Mouse (Mus musculus) CH12.LX (cell line): ENCODE results near the gene Gzmm. TPM values are rescaled to one million over a fixed set of nuclear protein-coding genes. Genes with fewer than 3 reads are reported as not detected.

Source experiments
- DNase-seq: peaks from one replicate; pipeline ENCODE4 v3.0.0-alpha.2; 2013; ENCODE audit errors: extremely low read depth
- H3K27ac ChIP-seq: 2 replicates; pipeline ENCODE4 v1.5.1; 2012; ENCODE audit warnings: low read depth, mild to moderate bottlenecking, control low read depth, moderate library complexity; ENCODE audit not compliant: insufficient read depth
- H3K27me3 ChIP-seq: replicated peaks from 2 replicates; pipeline ENCODE3; 2012; ENCODE audit warnings: inconsistent platforms
- H3K36me3 ChIP-seq, 2 experiments: replicated peaks in 1 of 2; 2 replicates each; pipeline versions ENCODE3 to v1.6.1; 2012; ENCODE audit warnings: inconsistent platforms in 1 of 2, low read length in 1 of 2, mild to moderate bottlenecking in 1 of 2, mixed read lengths in 1 of 2, moderate library complexity in 1 of 2; ENCODE audit not compliant: control insufficient read depth in 1 of 2, insufficient read depth in 1 of 2
- H3K4me1 ChIP-seq, 2 experiments: 2 replicates each; pipeline ENCODE4 v1.6.1; 2012; ENCODE audit warnings: inconsistent platforms in 1 of 2, moderate library complexity in 1 of 2; ENCODE audit not compliant: insufficient read depth in 2 of 2, control insufficient read depth in 1 of 2
- H3K4me2 ChIP-seq: 2 replicates; pipeline ENCODE4 v1.6.1; 2012; ENCODE audit warnings: low read depth, mild to moderate bottlenecking, control low read depth; ENCODE audit not compliant: poor library complexity, insufficient read depth, severe bottlenecking
- H3K4me3 ChIP-seq, 3 experiments: fragments of 150-350 bp in 1 of 3; sonication (generic) in 1 of 3; replicated peaks in 1 of 3; 2 replicates each; pipeline versions ENCODE3 to v1.5.1; 2011 to 2012; ENCODE audit warnings: low read depth in 2 of 3, low read length in 2 of 3, mild to moderate bottlenecking in 2 of 3, moderate library complexity in 2 of 3, control low read depth in 1 of 3, improper control_type of control experiment in 1 of 3, inconsistent platforms in 1 of 3, mixed read lengths in 1 of 3; ENCODE audit not compliant: poor library complexity in 1 of 3
- H3K79me2 ChIP-seq: replicated peaks from 2 replicates; pipeline ENCODE4 v1.6.1; 2012; ENCODE audit warnings: mild to moderate bottlenecking, moderate library complexity; ENCODE audit not compliant: control insufficient read depth, poor library complexity, insufficient read depth, severe bottlenecking; ENCODE audit errors: extremely low read depth
- H3K9ac ChIP-seq: 2 replicates; pipeline ENCODE4 v1.6.1; 2012; ENCODE audit warnings: low read depth, mild to moderate bottlenecking, control low read depth, moderate library complexity; ENCODE audit not compliant: insufficient read depth
- H3K9me3 ChIP-seq: replicated peaks from 2 replicates; pipeline ENCODE3; 2012; ENCODE audit warnings: low read length, inconsistent platforms, mixed read lengths
- BHLHE40 ChIP-seq: IDR thresholded peaks from 2 replicates; pipeline ENCODE4 v1.6.1; 2011; ENCODE audit warnings: mild to moderate bottlenecking, low read depth, low read length, improper control_type of control experiment
- CHD1 ChIP-seq: IDR thresholded peaks from 2 replicates; pipeline ENCODE4 v1.6.1; 2012; ENCODE audit warnings: low read depth, low read length, improper control_type of control experiment, inconsistent platforms
- CHD2 ChIP-seq: IDR thresholded peaks from 2 replicates; pipeline ENCODE4 v1.6.1; 2011; ENCODE audit warnings: low read length, improper control_type of control experiment
- CTCF ChIP-seq, 2 experiments: IDR thresholded peaks in 1 of 2; conservative IDR thresholded peaks in 1 of 2; 2 replicates each; pipeline ENCODE4 v1.5.1; 2011 to 2012; ENCODE audit warnings: low read depth in 2 of 2, low read length in 2 of 2, improper control_type of control experiment in 1 of 2, inconsistent platforms in 1 of 2, mild to moderate bottlenecking in 1 of 2, moderate library complexity in 1 of 2
- ETS1 ChIP-seq: conservative IDR thresholded peaks from 2 replicates; pipeline ENCODE4 v1.6.1; 2012; ENCODE audit warnings: low read depth, mild to moderate bottlenecking, inconsistent platforms, low read length, improper control_type of control experiment, moderate library complexity
- HCFC1 ChIP-seq: IDR thresholded peaks from 2 replicates; pipeline ENCODE4 v1.6.1; 2012; ENCODE audit warnings: low read depth, mild to moderate bottlenecking, inconsistent platforms, low read length, improper control_type of control experiment
- IRF4 ChIP-seq: IDR thresholded peaks from 2 replicates; pipeline ENCODE4 v1.6.1; 2014; ENCODE audit warnings: low read depth, mild to moderate bottlenecking, inconsistent platforms, low read length, improper control_type of control experiment
- MAFK ChIP-seq: IDR thresholded peaks from 2 replicates; pipeline ENCODE4 v1.6.1; 2011; ENCODE audit warnings: low read length, improper control_type of control experiment; ENCODE audit not compliant: insufficient replicate concordance
- MAX ChIP-seq: IDR thresholded peaks from 2 replicates; pipeline ENCODE4 v1.6.1; 2011; ENCODE audit warnings: low read length, improper control_type of control experiment
- MAZ ChIP-seq: IDR thresholded peaks from 2 replicates; pipeline ENCODE4 v1.6.1; 2012; ENCODE audit warnings: low read depth, mild to moderate bottlenecking, inconsistent platforms, low read length, improper control_type of control experiment, moderate library complexity
- MYC ChIP-seq: IDR thresholded peaks from 2 replicates; pipeline ENCODE4 v1.6.1; 2011; ENCODE audit warnings: low read depth, mild to moderate bottlenecking, improper control_type of control experiment, low read length
- NELFE ChIP-seq: IDR thresholded peaks from 2 replicates; pipeline ENCODE4 v1.6.1; 2011; ENCODE audit warnings: low read depth, low read length, improper control_type of control experiment
- POLR2A ChIP-seq: IDR thresholded peaks from 2 replicates; pipeline ENCODE4 v1.6.1; 2011; ENCODE audit warnings: low read depth, mild to moderate bottlenecking, improper control_type of control experiment, low read length
- RAD21 ChIP-seq: IDR thresholded peaks from 2 replicates; pipeline ENCODE4 v1.6.1; 2011; ENCODE audit warnings: low read depth, mild to moderate bottlenecking, low read length, improper control_type of control experiment, moderate library complexity
- RCOR1 ChIP-seq: conservative IDR thresholded peaks from 2 replicates; pipeline ENCODE4 v1.6.1; 2012; ENCODE audit warnings: low read depth, mild to moderate bottlenecking, inconsistent platforms, low read length, improper control_type of control experiment
- SMC3 ChIP-seq: IDR thresholded peaks from 2 replicates; pipeline ENCODE4 v1.6.1; 2011; ENCODE audit warnings: low read depth, low read length, improper control_type of control experiment
- ZC3H11A ChIP-seq: IDR thresholded peaks from 2 replicates; pipeline ENCODE4 v1.6.1; 2012; ENCODE audit warnings: low read depth, mild to moderate bottlenecking, inconsistent platforms, low read length, improper control_type of control experiment
- dilution Hi-C: fragments of 300-500 bp; cut with MboI; formaldehyde crosslinking; loops from 2 replicates; pipeline ENCODE4 v1.14.3; 2020; ENCODE audit warnings: low sequenced_read_pairs; ENCODE audit not compliant: extremely low pct_unique_long_range_greater_than_20kb, extremely low pct_ligation_motif_present
- in situ Hi-C: fragments of 300-500 bp; cut with MboI; formaldehyde crosslinking; loops from 3 replicates; pipeline ENCODE4 v1.14.3; 2019; ENCODE audit warnings: low sequenced_read_pairs, low pct_ligation_motif_present, low pct_unique_long_range_greater_than_20kb, mixed read lengths
- polyA plus RNA-seq: library from polyadenylated mRNA; unstranded; fragments of >175 nt; gene quantifications from 2 replicates; pipeline ENCODE4 v1.2.1, GENCODE M21; 2012; ENCODE audit warnings: low read depth; ENCODE audit not compliant: insufficient read length
- total RNA-seq, 2 experiments: library from RNA; depleted of rRNA; stranded (reverse); fragments of 300-350 nt in 1 of 2; fragments of >200 nt in 1 of 2; gene quantifications; 2 replicates each; pipeline ENCODE4 v1.2.3; 2012 to 2014

The Gzmm gene
- total and polyA plus RNA-seq, 3 experiments = 0.17 to 0.73 (median 0.59) TPM

- Histone ChIP-seq H3K4me1 (peaks cover 5 to 19% of the 10 kb centered on the region in 2 experiments), H3K4me2 (no peak overlapping the region), H3K27ac (no peak overlapping the region), H3K4me3 (no peak overlapping the region), H3K79me2 (no peaks in the 10 kb centered on the region), H3K36me3 (no peaks in the 10 kb centered on the region), H3K9me3 (peaks cover 4% of the 10 kb centered on the region), H3K27me3 (peaks cover 65% of the 10 kb centered on the region), H3K9ac (no peak overlapping the region)
- in situ Hi-C loops = no loop called here
- dilution Hi-C loops = no loop called here
- DNase-seq = no peak
- TF ChIP-seq CHD1 = no peak
- TF ChIP-seq RAD21 = no peak
- no peak for TF ChIP-seq NELFE
- TF ChIP-seq ZC3H11A = no peak
- no peak for TF ChIP-seq BHLHE40
- no peak for TF ChIP-seq MAZ
- TF ChIP-seq POLR2A = no peak
- TF ChIP-seq HCFC1 = no peak
- TF ChIP-seq RCOR1 = no peak
- no peak for TF ChIP-seq ETS1
Measured at GRCm38 (mm10) chr10:79723692-79724091, 34.9 kb downstream of the Gzmm start.

- Histone ChIP-seq H3K79me2 (no peaks in the 10 kb centered on the region), H3K9me3 (peaks cover 4% of the 10 kb centered on the region), H3K4me3 (no peak overlapping the region), H3K27me3 (peaks cover 41% of the 10 kb centered on the region), H3K27ac (no peak overlapping the region), H3K36me3 (no peaks in the 10 kb centered on the region), H3K4me2 (no peak overlapping the region), H3K9ac (no peak overlapping the region), H3K4me1 (peaks cover 7 to 19% of the 10 kb centered on the region in 2 experiments)
- dilution Hi-C loops (no loop called here), in situ Hi-C loops (no loop called here)
- DNase-seq = peak; percentile 54
- 0 out of 2 replicates have a peak, but pooled peaks have one; percentile 8 for TF ChIP-seq IRF4
- peak; percentile 48 to 86 for TF ChIP-seq CTCF (conservative IDR thresholded peaks at IDR 0.05 in 1 of 2, IDR thresholded peaks at IDR 0.05 in 1 of 2; ENCODE audit: low read depth in 2 of 2, low read length in 2 of 2)
- peak; percentile 30; the same call in 1 of the 2 replicates for TF ChIP-seq MAX
- no peak for TF ChIP-seq RCOR1
- no peak for TF ChIP-seq MAFK
- TF ChIP-seq NELFE = no peak
- peak; percentile 41 for TF ChIP-seq RAD21
- no peak for TF ChIP-seq POLR2A
- TF ChIP-seq SMC3 = peak; percentile 80
- TF ChIP-seq MYC = 0 out of 2 replicates have a peak, but pooled peaks have one; percentile 38
- no peak for TF ChIP-seq CHD2
Measured at GRCm38 (mm10) chr10:79726090-79726489, 37.3 kb downstream of the Gzmm start.
